Mouse (Mus musculus) midbrain, postnatal 0 days (tissue): ENCODE measurements around the gene Sf3b1. TPM values are rescaled to one million over a fixed set of nuclear protein-coding genes. Genes with fewer than 3 reads are reported as not detected.

Experiments used
- ATAC-seq: fragments of 200-750 bp; cut with Nextera tagmentation; 2 replicates; pipeline ENCODE4 v1.8.0; 2017; ENCODE audit warnings: moderate number of reproducible peaks, mild to moderate bottlenecking, moderate TSS enrichment, moderate library complexity; ENCODE audit not compliant: low FRiP score
- DNase-seq: peaks from one replicate; pipeline ENCODE4 v3.0.0-alpha.2; 2015; ENCODE audit warnings: low spot score
- H3K27ac ChIP-seq: fragments of 300-500 bp; sonication (generic); 2 replicates; pipeline ENCODE4 v1.5.1; 2014; ENCODE audit warnings: low read depth, mild to moderate bottlenecking, low read length, mixed read lengths
- H3K27me3 ChIP-seq: fragments of 300-500 bp; sonication (generic); 2 replicates; pipeline ENCODE4 v1.6.1; 2014; ENCODE audit warnings: low read length, control low read depth, mixed read lengths; ENCODE audit not compliant: insufficient read depth
- H3K36me3 ChIP-seq: fragments of 300-500 bp; sonication (generic); 2 replicates; pipeline ENCODE4 v1.6.1; 2014; ENCODE audit warnings: low read length, control low read depth, mixed read lengths; ENCODE audit not compliant: insufficient read depth
- H3K4me1 ChIP-seq: fragments of 300-500 bp; sonication (generic); 2 replicates; pipeline ENCODE4 v1.6.1; 2014; ENCODE audit warnings: mild to moderate bottlenecking, control low read depth, antibody characterized with exemption, low read length, mixed read lengths; ENCODE audit not compliant: insufficient read depth
- H3K4me2 ChIP-seq: fragments of 300-500 bp; sonication (generic); 2 replicates; pipeline ENCODE4 v1.6.1; 2014; ENCODE audit warnings: low read depth, mild to moderate bottlenecking, low read length, mixed read lengths; ENCODE audit not compliant: poor library complexity, severe bottlenecking
- H3K4me3 ChIP-seq: fragments of 300-500 bp; sonication (generic); 2 replicates; pipeline ENCODE4 v1.5.1; 2014; ENCODE audit warnings: low read depth, mild to moderate bottlenecking, low read length, moderate library complexity
- H3K9ac ChIP-seq: fragments of 300-500 bp; sonication (generic); replicated peaks from 2 replicates; pipeline ENCODE4 v1.6.1; 2014; ENCODE audit warnings: mild to moderate bottlenecking, low read length, moderate library complexity, mixed read lengths; ENCODE audit not compliant: poor library complexity, severe bottlenecking
- H3K9me3 ChIP-seq: fragments of 300-500 bp; sonication (generic); 2 replicates; pipeline ENCODE4 v1.6.1; 2016; ENCODE audit warnings: low read length, control low read depth
- CTCF ChIP-seq: IDR thresholded peaks from 2 replicates; pipeline ENCODE4 v1.5.1; 2016; ENCODE audit warnings: antibody characterized with exemption, mild to moderate bottlenecking
- WGBS: fragments of 180-500 bp; shearing (Covaris S2); extraction: QIAGEN DNeasy Blood & Tissue Kit; methylation state at CpG from one replicate; pipeline ENCODE4 v1.1.7; 2014; 5-methylcytosine and 5-hydroxymethylcytosine counted together
- polyA plus RNA-seq: library from polyadenylated mRNA; unstranded; fragments of >200 nt; fragmentation: Nextera tagmentation; extraction: Ambion mirVana; gene quantifications from 2 replicates; pipeline ENCODE4 v1.2.1, GENCODE M21; 2015
- total RNA-seq: library from RNA; depleted of rRNA; stranded (reverse); fragments of >200 nt; gene quantifications from 2 replicates; pipeline ENCODE4 v1.2.3, GENCODE M21; 2014; rRNA removed

Sf3b1 gene
- total and polyA plus RNA-seq, 2 experiments from 2014 or later, result 171 to 282 TPM

DNA sequence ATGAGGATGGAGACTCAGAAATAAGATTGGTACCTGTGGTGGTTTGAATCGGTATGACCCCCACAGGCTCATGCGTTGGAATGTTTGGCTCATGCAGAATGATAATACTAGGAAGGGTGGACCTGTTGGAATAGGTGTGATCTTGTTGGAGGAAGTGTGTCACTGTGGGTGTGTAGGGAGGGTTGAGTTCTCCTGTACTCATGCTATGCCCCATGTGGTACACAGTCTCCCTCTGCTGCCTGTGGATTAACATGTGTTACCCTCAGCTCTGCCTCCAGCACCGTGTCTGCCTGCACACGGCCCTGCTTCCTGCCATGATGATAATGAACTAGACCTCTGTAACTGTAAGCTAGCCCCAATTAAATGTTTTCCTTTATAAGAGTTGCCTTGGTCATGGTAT is 72.4 kb downstream of the Sf3b1 start:
- H3K4me2 ChIP-seq, result no peak overlapping the region
- no peaks in the 10 kb centered on the region for H3K4me1 ChIP-seq
- H3K27ac ChIP-seq, result no peak overlapping the region
- H3K27me3 ChIP-seq, result no peaks in the 10 kb centered on the region
- H3K9ac ChIP-seq, result no peak overlapping the region
- no peak for TF ChIP-seq CTCF
- H3K36me3 ChIP-seq, result no peaks in the 10 kb centered on the region
- 95% methylated on average over 4 of the region's 4 CpGs for WGBS
- no peaks in the 10 kb centered on the region for H3K9me3 ChIP-seq
- no peak overlapping the region for H3K4me3 ChIP-seq
- ATAC-seq (no peak), DNase-seq (no peak)

DNA sequence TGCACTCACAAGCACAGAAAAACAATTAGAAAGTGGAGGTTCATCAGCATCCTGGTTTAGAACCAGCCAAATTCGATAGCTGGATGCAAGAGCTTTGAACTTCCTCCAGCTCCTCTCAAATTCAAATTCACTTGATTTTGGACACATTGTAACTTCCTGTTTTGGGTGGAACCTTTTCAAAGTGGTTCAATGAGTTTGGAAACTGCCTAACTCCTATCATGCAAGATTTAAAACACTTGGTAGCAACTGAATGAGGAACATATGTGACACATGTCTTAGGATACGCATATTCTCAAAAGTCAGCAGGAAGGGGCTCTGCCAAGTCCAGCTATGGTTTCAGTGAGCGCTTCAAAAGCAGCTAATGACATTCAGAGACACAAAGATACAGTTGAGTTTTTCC is 82.6 kb downstream of the Sf3b1 start:
- H3K4me1 ChIP-seq, result no peaks in the 10 kb centered on the region
- no peak overlapping the region for H3K4me2 ChIP-seq
- no peak overlapping the region for H3K9ac ChIP-seq
- ATAC-seq (no peak), DNase-seq (no peak)
- no peak overlapping the region for H3K4me3 ChIP-seq
- no peaks in the 10 kb centered on the region for H3K27me3 ChIP-seq
- TF ChIP-seq CTCF, result no peak
- no peaks in the 10 kb centered on the region for H3K9me3 ChIP-seq
- WGBS, result 78% methylated on average over 3 of the region's 3 CpGs
- no peaks in the 10 kb centered on the region for H3K36me3 ChIP-seq
- no peak overlapping the region for H3K27ac ChIP-seq

DNA sequence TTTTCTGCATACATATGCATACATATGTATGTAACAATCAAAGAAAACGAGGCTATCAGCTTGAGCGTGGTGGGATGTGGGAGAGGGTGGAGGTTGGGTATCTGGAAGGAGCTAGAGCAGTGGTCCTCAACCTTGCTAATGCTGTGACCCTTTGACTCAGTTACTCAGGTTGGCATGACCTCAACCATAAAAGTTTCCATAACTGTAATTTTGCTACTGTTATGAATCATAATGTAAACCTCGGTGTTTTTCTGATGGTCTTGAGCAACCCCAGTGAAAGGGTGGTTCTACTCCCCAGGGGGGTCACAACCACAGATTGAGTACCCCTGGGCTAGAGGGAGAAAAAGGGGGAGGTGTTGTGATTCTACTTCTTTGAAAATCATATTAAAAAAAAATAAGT is 91.8 kb downstream of the Sf3b1 start:
- DNase-seq, result no peak
- WGBS, result 87% methylated on average over 3 of the region's 3 CpGs

More for the DNA sequence above, 91.8 kb downstream of the Sf3b1 start:
- Histone ChIP-seq H3K27me3 (no peaks in the 10 kb centered on the region), H3K4me2 (no peak overlapping the region), H3K36me3 (no peaks in the 10 kb centered on the region), H3K4me1 (no peaks in the 10 kb centered on the region), H3K27ac (no peak overlapping the region), H3K9ac (no peak overlapping the region), H3K9me3 (no peaks in the 10 kb centered on the region), H3K4me3 (no peak overlapping the region)
- no peak for TF ChIP-seq CTCF
- no peak for ATAC-seq

Other genes with a start within 250 kb of the Sf3b1 start
- 51.6 and 68.9 TPM in 2 replicates for gene Ankrd44, start 101.1 kb downstream of the Sf3b1 start, total RNA-seq
- 13.2 and 16.7 TPM in 2 replicates for gene Ankrd44, start 101.1 kb downstream of the Sf3b1 start, polyA plus RNA-seq
- gene Coq10b, start 25.3 kb upstream of the Sf3b1 start, total RNA-seq, result 19.7 and 25.3 TPM in 2 replicates
- gene Coq10b, start 25.3 kb upstream of the Sf3b1 start, polyA plus RNA-seq, result 25.9 and 26.5 TPM in 2 replicates
- 85.5 and 103 TPM in 2 replicates for gene Hspe1, start 60.7 kb upstream of the Sf3b1 start, total RNA-seq
- gene Hspe1, start 60.7 kb upstream of the Sf3b1 start, polyA plus RNA-seq, result 249 and 263 TPM in 2 replicates
- gene Hspd1, start 60.8 kb upstream of the Sf3b1 start, total RNA-seq, result 92.5 and 105 TPM in 2 replicates
- gene Hspd1, start 60.8 kb upstream of the Sf3b1 start, polyA plus RNA-seq, result 211 and 217 TPM in 2 replicates
- gene Mob4, start 103.8 kb upstream of the Sf3b1 start, total RNA-seq, result 80.9 and 83.8 TPM in 2 replicates
- 126 and 143 TPM in 2 replicates for gene Mob4, start 103.8 kb upstream of the Sf3b1 start, polyA plus RNA-seq
- gene Rftn2, start 199.3 kb upstream of the Sf3b1 start, total RNA-seq, result 10.4 and 10.9 TPM in 2 replicates
- gene Rftn2, start 199.3 kb upstream of the Sf3b1 start, polyA plus RNA-seq, result 11.4 and 12.0 TPM in 2 replicates
- gene Mars2, start 209.7 kb upstream of the Sf3b1 start, total RNA-seq, result 11.6 and 14.4 TPM in 2 replicates
- 2.4 and 2.5 TPM in 2 replicates for gene Mars2, start 209.7 kb upstream of the Sf3b1 start, polyA plus RNA-seq